Mouse (Mus musculus): ENCODE data around the gene Prss22. TPM values are rescaled to one million over a fixed set of nuclear protein-coding genes. Genes with fewer than 3 reads are reported as not detected.

Gene Prss22
- polyA plus RNA-seq, 1 experiment from 2014 or later: 1.1 TPM

DNA sequence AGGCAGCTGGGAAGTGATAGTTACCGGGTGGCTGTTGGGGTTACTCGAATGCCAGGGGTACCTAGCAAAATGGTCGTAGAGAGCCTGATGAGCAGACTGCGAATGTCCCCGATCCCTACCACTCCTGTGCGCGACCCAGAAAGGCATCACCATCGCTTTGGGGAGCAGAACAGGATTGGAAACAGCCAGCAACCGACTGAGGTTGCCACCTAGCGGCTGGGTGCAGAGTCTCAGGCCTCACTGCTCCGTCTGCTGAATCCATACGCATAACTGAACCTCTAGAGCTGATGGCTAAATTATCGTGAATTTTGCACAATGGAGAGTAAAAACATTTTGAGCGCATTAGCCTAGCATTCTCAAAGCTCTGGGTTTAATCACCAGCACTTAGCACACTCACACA lies 17.8 kb upstream of the Prss22 start:
- Histone ChIP-seq H3K9me3 (no peaks in the 10 kb centered on the region), H3K27ac (no peak overlapping the region), H3K36me3 (no peaks in the 10 kb centered on the region), H3K27me3 (no peaks in the 10 kb centered on the region), H3K4me3 (no peak overlapping the region), H3K4me2 (no peak overlapping the region), H3K9ac (no peak overlapping the region), H3K4me1 (no peaks in the 10 kb centered on the region)
- no peak for ATAC-seq (ENCODE audit: insufficient number of reproducible peaks, low FRiP score, low TSS enrichment, low read depth)
- WGBS: 26% methylated on average over 14 of the region's 14 CpGs

DNA sequence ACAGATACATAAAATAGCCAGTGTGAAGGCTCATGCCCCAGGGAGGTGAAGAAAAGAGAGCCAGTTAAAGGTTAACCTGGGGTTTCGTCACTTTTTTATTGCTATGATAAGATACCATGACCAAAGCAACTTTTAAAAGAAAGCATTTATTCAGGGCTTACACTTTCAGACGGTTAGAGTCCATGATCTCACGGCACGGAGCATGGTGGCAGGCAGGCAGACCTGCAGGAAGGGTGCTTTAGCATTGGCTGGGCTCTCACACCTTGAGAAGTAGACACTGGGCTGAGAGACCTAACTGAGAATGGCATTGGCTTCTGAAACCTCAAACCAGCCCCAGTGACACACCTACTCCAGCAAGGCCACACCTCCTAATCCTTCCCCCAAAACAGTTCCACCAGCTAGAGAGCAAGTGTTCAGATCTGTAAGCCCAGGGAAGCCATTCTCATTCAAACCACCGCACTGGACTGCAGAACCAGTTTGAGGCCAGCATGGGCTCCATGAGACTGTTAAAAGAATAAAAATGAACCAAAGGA lies 16.6 kb upstream of the Prss22 start:
- Histone ChIP-seq H3K4me3 (no peak overlapping the region), H3K9ac (no peak overlapping the region), H3K27ac (no peak overlapping the region), H3K36me3 (no peaks in the 10 kb centered on the region), H3K9me3 (no peaks in the 10 kb centered on the region), H3K4me1 (no peaks in the 10 kb centered on the region), H3K4me2 (no peak overlapping the region), H3K27me3 (no peaks in the 10 kb centered on the region)
- ATAC-seq (ENCODE audit: insufficient number of reproducible peaks, low FRiP score, low TSS enrichment, low read depth): no peak
- whole genome bisulfite sequencing: 87% methylated on average over 5 of the region's 5 CpGs

DNA sequence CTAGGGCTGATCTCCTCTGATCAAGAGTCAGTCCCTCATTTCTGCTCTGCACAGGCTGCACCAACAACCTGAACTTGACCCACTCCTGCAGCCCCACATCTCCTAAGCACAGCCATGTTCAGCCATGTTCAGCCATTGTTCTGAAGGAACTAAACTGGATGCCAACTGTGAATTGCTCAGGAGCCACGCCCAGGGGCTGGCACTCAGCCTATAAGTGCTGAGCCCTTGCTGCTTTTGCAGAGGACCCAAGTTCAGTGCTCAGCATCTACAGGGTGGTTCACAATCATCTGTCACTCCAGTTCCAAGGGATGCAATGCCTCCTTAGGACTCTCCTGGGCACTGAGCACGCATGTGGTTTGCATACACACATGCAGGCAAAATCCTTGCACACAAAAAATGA lies 15.0 kb upstream of the Prss22 start:
- H3K9me3 ChIP-seq: no peaks in the 10 kb centered on the region
- WGBS: 78% methylated on average over 2 of the region's 2 CpGs
- no peak overlapping the region for H3K4me2 ChIP-seq
- H3K4me3 ChIP-seq: no peak overlapping the region
- H3K27me3 ChIP-seq: no peaks in the 10 kb centered on the region
- no peak for ATAC-seq (ENCODE audit: insufficient number of reproducible peaks, low FRiP score, low TSS enrichment, low read depth)
- H3K9ac ChIP-seq: no peak overlapping the region
- no peaks in the 10 kb centered on the region for H3K36me3 ChIP-seq
- no peaks in the 10 kb centered on the region for H3K4me1 ChIP-seq
- no peak overlapping the region for H3K27ac ChIP-seq

DNA sequence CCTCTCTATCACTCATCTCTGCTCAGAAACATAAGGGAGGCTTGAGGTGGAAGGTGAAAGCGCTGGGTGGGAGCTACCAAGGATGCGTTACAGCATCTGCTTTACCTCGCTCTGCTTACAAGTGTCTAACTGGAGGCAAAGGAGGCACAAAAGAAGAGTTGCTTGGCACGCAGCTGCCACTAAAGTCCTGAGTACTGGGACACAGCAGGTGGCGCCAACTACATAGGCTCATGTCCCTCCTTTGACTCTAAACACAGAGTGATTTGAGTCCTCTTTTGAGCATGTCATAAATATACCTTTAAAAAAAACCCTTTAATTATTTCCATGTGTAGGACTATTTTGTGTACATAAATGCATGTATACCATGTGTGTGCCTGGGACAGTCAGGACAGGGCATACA lies 11.7 kb upstream of the Prss22 start:
- no peak overlapping the region for H3K9ac ChIP-seq
- H3K4me3 ChIP-seq: no peak overlapping the region
- no peaks in the 10 kb centered on the region for H3K9me3 ChIP-seq
- no peaks in the 10 kb centered on the region for H3K36me3 ChIP-seq
- no peak overlapping the region for H3K4me2 ChIP-seq
- 45% methylated on average over 5 of the region's 5 CpGs for WGBS
- no peak for ATAC-seq (ENCODE audit: insufficient number of reproducible peaks, low FRiP score, low TSS enrichment, low read depth)
- no peak overlapping the region for H3K27ac ChIP-seq
- no peaks in the 10 kb centered on the region for H3K4me1 ChIP-seq
- H3K27me3 ChIP-seq: no peaks in the 10 kb centered on the region

DNA sequence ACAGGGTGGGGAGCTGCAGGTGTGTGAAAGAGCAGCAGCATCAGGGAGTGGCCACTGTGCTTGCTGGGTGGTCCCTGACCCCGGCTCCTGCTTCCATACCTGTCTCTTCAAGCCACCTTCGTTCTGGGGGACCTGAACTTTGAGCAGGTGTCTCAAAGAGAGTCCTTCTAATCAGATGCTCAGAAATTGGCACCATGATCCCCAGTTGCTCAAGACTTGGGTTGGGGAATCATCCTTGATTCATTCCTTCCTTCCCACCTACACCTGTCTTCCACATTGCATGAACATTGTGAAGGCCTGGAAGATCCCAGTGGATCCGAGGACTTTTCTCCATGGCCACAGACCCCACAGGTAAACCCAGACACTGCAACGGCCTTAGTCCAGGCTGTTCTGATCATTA lies 10.2 kb upstream of the Prss22 start:
- Histone ChIP-seq H3K4me3 (no peak overlapping the region), H3K9ac (no peak overlapping the region), H3K27ac (no peak overlapping the region), H3K4me2 (no peak overlapping the region), H3K27me3 (no peaks in the 10 kb centered on the region), H3K36me3 (no peaks in the 10 kb centered on the region), H3K4me1 (no peaks in the 10 kb centered on the region), H3K9me3 (no peaks in the 10 kb centered on the region)
- ATAC-seq (ENCODE audit: insufficient number of reproducible peaks, low FRiP score, low TSS enrichment, low read depth): no peak
- WGBS: 62% methylated on average over 4 of the region's 4 CpGs

DNA sequence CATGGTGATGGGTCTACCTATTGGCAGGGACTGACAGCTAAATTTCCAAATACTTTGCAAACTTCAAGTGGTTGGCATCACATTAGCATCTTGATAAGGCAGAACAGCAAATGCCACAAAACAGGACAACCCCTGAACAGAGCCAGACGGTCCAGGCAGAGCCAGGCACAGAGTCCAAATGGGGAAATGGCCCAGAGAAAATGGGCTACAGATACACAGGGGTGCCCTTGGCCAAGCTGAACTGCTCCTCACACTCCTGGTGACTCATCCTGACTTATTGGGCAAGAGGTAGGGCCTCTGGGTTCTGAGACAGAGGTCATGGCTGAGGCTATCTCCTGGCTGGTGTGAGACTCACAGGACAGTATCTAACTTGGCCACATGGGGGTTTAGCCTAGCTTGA lies 9.5 kb upstream of the Prss22 start:
- ATAC-seq (ENCODE audit: insufficient number of reproducible peaks, low FRiP score, low TSS enrichment, low read depth): no peak
- Histone ChIP-seq H3K36me3 (no peaks in the 10 kb centered on the region), H3K27me3 (no peaks in the 10 kb centered on the region), H3K4me1 (no peaks in the 10 kb centered on the region), H3K9me3 (no peaks in the 10 kb centered on the region), H3K27ac (no peak overlapping the region), H3K4me2 (no peak overlapping the region), H3K4me3 (no peak overlapping the region), H3K9ac (no peak overlapping the region)
- WGBS: 57% methylated on average over 1 of the region's 1 CpGs

DNA sequence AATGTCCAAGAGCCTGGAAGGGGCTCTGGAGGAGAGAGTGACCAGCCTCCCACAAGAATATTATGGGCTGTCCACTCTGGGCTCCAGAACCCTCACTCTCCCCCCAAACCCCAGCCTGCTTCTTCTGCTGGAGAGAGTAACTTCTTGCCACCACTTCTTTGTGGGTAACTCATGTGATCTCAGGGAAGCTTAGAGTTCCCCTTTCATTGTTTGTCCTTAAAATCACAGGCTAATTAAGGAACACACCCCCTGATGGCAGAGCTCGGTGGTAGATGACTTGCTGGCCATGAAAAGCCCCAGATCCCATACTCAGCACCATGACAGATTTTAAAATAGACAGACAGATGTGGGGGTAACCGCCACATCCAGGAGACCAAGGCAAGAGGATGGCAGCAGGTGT lies 9.0 kb upstream of the Prss22 start:
- 53% methylated on average over 2 of the region's 2 CpGs for WGBS
- ATAC-seq (ENCODE audit: insufficient number of reproducible peaks, low FRiP score, low TSS enrichment, low read depth): no peak
- H3K27me3 ChIP-seq: no peaks in the 10 kb centered on the region
- H3K27ac ChIP-seq: no peak overlapping the region
- no peak overlapping the region for H3K4me2 ChIP-seq
- no peaks in the 10 kb centered on the region for H3K9me3 ChIP-seq
- no peak overlapping the region for H3K9ac ChIP-seq
- H3K4me3 ChIP-seq: no peak overlapping the region
- H3K4me1 ChIP-seq: no peaks in the 10 kb centered on the region
- no peaks in the 10 kb centered on the region for H3K36me3 ChIP-seq

DNA sequence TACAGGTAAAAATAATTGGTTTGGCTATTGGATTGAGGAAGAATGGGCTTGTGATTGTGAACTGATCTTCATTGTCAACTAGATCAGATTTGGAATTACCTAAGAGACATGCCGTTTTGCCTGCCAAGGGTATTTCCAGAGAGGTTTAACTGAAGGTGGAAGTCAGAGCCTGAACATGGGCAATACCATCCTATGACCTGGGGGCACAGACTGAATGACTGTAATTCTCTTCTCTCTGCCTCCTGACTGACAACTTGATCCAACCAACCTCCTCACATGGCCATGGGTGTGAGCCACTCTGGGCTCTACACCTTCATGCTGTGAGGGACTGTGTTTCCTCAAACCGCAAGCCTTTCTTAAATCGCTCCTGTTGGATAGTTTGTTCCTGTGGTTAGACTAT lies 7.1 kb upstream of the Prss22 start:
- H3K36me3 ChIP-seq: no peaks in the 10 kb centered on the region
- no peak overlapping the region for H3K27ac ChIP-seq
- H3K9ac ChIP-seq: no peak overlapping the region
- H3K9me3 ChIP-seq: no peaks in the 10 kb centered on the region
- WGBS: 96% methylated on average over 3 of the region's 3 CpGs
- H3K4me3 ChIP-seq: no peak overlapping the region
- no peak for ATAC-seq (ENCODE audit: insufficient number of reproducible peaks, low FRiP score, low TSS enrichment, low read depth)
- H3K4me2 ChIP-seq: no peak overlapping the region
- H3K4me1 ChIP-seq: no peaks in the 10 kb centered on the region
- H3K27me3 ChIP-seq: no peaks in the 10 kb centered on the region

DNA sequence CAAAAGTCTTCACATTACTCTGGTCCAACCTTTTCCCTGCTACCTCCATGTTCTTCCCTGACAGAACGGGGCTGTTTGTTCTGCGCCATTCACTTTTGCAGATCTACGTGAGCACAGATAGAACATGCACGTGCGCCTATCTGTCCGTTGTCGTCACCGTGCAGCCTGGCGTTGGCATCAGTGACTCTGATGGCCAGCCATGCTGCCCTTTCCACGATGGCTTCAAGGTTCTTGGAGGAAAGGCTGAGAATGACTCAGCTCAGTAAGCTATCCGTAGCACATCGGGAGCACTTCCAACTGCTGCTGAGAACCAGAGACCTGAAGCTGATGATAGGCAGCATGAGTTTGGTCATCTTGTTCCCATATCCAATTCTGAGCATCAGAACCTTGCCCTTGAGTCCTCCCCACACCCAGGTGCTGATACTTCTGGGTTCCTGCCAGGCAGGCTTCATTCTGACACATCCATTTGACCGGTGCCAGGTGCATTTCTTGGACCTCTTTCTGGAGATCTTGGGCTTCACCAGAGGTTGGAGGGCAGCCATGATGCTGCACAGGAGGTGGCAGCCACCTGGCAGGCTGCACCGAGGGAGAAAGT lies 6.3 kb upstream of the Prss22 start:
- Histone ChIP-seq H3K27ac (no peak overlapping the region), H3K9ac (no peak overlapping the region), H3K27me3 (no peaks in the 10 kb centered on the region), H3K36me3 (no peaks in the 10 kb centered on the region), H3K9me3 (no peaks in the 10 kb centered on the region), H3K4me2 (no peak overlapping the region), H3K4me1 (no peaks in the 10 kb centered on the region), H3K4me3 (no peak overlapping the region)
- no peak for ATAC-seq (ENCODE audit: insufficient number of reproducible peaks, low FRiP score, low TSS enrichment, low read depth)
- 88% methylated on average over 14 of the region's 14 CpGs for whole genome bisulfite sequencing

DNA sequence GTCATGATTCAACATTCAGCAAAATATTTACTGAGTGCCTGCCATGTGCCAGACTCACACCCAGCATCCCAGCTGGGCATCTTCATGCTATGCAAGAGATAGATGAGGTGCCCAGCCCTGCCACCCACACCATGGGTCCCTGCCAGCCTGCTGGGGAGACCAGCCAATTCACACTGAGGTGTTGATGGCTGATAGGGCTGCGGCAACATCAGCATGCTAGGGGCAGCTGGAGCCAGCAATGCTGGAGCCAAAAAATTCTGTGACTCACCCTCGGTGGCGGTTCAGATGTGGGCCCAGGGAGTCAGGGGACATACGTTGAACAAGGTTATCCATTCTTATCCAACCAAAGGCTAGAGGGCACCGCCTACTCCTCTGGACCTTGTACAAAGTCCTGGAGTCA lies 2.5 kb upstream of the Prss22 start:
- Histone ChIP-seq H3K4me3 (no peak overlapping the region), H3K4me1 (0 out of 2 replicates have a peak, but pooled peaks cover 6% of the 10 kb centered on the region), H3K9me3 (no peaks in the 10 kb centered on the region), H3K27ac (no peak overlapping the region), H3K9ac (no peak overlapping the region), H3K4me2 (no peak overlapping the region), H3K27me3 (no peaks in the 10 kb centered on the region), H3K36me3 (no peaks in the 10 kb centered on the region)
- WGBS: 34% methylated on average over 5 of the region's 5 CpGs
- no peak for ATAC-seq (ENCODE audit: insufficient number of reproducible peaks, low FRiP score, low TSS enrichment, low read depth)

DNA sequence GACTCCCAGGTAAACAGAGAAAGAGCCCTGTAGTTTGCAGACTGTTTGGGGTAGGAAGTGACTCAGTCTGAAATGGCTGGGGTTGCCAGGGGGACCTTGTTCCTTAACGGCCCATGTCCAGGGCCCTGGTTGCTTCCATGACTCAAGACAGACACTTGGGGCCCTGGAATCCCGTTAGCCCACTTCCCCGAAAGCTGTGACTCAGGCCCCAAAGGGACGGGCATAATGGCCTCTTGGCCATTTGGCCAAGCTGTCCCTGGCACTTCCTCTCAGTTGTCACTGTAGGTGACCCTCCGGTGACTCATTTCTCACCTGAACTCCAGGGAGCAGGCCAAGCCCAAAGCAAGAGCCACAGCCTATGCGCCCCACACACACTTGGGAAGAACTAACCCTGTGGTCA lies 483 bp upstream of the Prss22 start:
- Histone ChIP-seq H3K36me3 (no peaks in the 10 kb centered on the region), H3K27me3 (no peaks in the 10 kb centered on the region), H3K9me3 (no peaks in the 10 kb centered on the region), H3K4me3 (no peak overlapping the region), H3K4me2 (no peak overlapping the region), H3K9ac (no peak overlapping the region), H3K4me1 (peaks cover 9% of the 10 kb centered on the region), H3K27ac (no peak overlapping the region)
- ATAC-seq (ENCODE audit: insufficient number of reproducible peaks, low FRiP score, low TSS enrichment, low read depth): no peak
- WGBS: 50% methylated on average over 6 of the region's 6 CpGs

DNA sequence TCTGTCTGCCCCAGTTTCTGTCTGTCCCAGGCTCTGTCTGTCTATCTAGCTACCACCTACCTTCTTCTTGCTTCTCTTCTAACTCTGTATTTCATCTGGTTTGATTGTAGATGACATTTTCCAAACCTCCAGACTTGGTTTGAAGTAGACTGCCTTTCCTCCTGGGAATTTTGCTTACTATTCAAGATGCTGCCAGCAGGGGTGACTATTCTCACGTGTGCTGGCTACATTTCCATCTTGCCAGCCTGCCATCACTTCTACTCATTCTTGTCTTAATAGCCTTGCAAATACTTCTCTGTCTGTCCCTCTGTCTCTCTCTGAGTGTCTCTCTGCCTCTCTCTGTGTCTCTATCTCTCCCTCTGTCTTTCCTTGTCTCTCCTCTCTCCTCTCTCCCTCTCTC lies 2.5 kb downstream of the Prss22 start:
- H3K27me3 ChIP-seq: no peaks in the 10 kb centered on the region
- ATAC-seq (ENCODE audit: insufficient number of reproducible peaks, low FRiP score, low TSS enrichment, low read depth): no peak
- no peak overlapping the region for H3K4me3 ChIP-seq
- no peaks in the 10 kb centered on the region for H3K36me3 ChIP-seq
- no peak overlapping the region for H3K27ac ChIP-seq
- WGBS: 32% methylated on average over 1 of the region's 1 CpGs
- peaks cover 14% of the 10 kb centered on the region for H3K4me1 ChIP-seq
- H3K4me2 ChIP-seq: no peak overlapping the region
- no peaks in the 10 kb centered on the region for H3K9me3 ChIP-seq
- no peak overlapping the region for H3K9ac ChIP-seq

DNA sequence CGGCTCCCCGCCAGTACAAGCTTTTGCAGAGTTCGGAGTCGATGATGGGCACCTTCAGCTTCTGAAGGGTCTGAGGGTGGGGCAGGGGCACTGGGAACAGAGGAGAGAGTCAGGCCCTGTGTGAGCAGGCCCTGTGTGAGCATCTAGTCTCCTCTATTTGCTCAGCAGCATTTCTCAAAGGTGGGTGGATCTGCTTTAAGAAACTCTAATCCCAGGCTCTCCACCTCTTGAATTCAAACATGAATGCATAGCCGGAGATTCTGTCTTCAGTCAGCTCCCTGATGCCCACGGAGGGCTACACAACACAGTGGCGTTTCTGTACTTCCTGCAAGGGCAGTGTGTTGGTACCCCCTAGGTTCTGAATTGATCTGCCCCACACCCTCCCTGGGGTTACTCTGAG lies 3.2 kb downstream of the Prss22 start:
- ATAC-seq (ENCODE audit: insufficient number of reproducible peaks, low FRiP score, low TSS enrichment, low read depth): no peak
- no peaks in the 10 kb centered on the region for H3K27me3 ChIP-seq
- WGBS: 73% methylated on average over 7 of the region's 7 CpGs
- no peak overlapping the region for H3K9ac ChIP-seq
- H3K27ac ChIP-seq: no peak overlapping the region
- no peaks in the 10 kb centered on the region for H3K9me3 ChIP-seq
- H3K4me1 ChIP-seq: peaks cover 14% of the 10 kb centered on the region
- no peak overlapping the region for H3K4me3 ChIP-seq
- no peak overlapping the region for H3K4me2 ChIP-seq
- H3K36me3 ChIP-seq: no peaks in the 10 kb centered on the region

All from limb, embryonic 15.5 days (tissue).